Mouse (Mus musculus) brain, embryonic 18.5 days (tissue): ENCODE data around the gene Snhg11.
"Not testable (repeated sequence)": the region's sequence is repeated elsewhere in the genome, so short reads cannot be mapped to it uniquely, and the experiment has no call there.

Source experiments
- DNase-seq: peaks from one replicate; pipeline ENCODE4 v3.0.0-alpha.2; 2012; ENCODE audit warnings: low read depth, low spot score

Gene Snhg11

GRCm38 (mm10) chr2:158369474-158370172 is 5.8 kb upstream of the Snhg11 start:
- DNase-seq = no peak

- no peak for DNase-seq
Observed at GRCm38 (mm10) chr2:158370173-158370550, 5.3 kb upstream of the Snhg11 start.

GRCm38 (mm10) chr2:158373061-158373460 is 2.4 kb upstream of the Snhg11 start:
- no peak for DNase-seq

DNA sequence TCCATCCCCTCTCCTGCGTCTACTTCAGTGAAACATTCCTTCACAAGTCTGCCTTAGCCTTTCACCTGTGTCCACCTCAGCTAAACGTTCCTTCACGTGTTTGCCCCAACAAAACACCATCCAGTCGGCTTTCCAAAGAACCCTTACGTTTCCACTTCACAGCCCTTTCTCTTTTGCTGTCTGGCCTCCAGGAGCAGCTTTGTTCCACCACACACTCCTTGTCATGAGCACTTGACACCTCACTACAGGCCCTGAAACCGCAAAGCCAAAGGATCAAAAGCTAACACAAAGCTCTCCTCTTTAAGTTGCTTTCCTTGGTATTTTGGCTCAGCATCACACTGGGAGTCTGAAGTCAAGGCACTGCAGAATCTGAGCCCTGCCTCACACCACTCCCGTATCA is 1.9 kb upstream of the Snhg11 start:
- DNase-seq = no peak

GRCm38 (mm10) chr2:158376123-158376687 is 767 bp downstream of the Snhg11 start:
- DNase-seq = no peak

DNA sequence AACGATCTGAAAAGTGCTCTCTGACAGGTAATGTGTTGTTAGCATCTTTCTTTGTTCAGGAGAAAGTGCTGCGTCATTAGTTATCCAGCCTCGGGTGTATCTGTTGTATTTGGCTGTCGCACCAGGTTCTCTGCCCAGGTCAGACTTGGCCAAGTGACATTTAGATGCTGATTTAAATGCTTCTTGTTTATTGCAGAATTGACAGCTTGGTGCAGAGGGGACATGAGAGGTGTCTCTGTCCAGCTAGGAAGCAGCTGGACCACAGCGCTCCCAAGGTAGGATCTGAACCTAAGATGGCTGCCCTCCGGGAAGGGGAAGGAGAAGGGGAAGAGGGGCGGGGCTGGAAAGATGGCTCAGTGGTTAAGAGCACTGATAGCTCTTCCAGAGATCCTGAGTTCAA is 1.4 kb downstream of the Snhg11 start:
- no peak for DNase-seq

DNA sequence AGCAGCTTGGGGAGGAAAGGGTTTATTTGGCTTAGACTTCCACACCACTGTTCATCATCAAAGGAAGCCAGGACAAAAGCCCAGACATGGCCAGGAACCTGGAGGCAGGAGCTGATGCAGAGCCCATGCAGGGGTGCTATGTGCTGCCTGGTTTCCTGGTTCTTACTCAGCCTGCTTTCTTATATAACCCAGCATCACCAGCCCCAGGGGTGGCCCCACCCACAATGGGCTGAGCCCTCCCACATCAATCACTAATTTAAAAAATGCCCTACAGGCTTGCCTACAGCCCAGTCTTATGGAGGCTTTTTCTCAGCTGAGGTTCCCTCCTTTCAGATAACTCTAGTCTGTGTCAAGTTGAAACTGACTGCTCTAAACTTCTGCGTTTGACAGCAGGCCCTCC is 2.4 kb downstream of the Snhg11 start:
- no peak for DNase-seq

DNA sequence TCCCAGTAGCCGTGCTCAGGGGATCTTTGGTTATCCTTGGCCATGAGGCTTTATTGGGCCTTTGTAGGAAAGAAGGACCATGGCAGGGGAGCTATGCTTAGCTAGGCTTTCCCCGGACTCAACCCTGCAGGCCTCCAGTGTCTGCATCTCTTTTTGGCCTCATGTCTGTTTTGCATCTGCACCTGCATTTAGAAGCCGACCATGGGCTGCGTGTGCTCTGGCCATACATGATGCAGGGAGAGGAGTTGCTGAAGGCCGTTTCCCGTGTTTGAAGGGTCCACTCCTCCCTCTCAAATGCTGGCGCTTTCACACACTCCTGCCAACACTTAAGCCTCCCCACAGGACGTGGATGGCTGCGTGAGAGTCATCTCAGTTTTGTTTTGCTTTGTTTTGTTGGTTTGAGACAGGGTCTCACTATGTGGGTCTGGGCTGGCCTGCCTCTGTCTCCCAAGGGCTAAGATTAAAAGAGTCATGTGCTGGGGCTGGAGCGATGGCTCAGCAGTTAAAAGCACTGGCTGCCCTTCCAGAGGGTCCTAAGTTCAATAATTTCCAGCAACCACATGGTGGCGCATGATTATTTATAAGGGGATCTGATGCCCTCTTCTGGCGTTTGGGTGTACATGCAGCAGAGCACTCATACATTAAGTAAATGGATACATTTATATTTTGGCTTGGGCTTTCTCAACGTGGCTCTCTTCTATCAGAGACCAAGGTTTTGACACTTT is 4.1 kb downstream of the Snhg11 start:
- peak; percentile 66 for DNase-seq

GRCm38 (mm10) chr2:158386072-158386471 is 10.6 kb downstream of the Snhg11 start:
- no peak for DNase-seq

DNA sequence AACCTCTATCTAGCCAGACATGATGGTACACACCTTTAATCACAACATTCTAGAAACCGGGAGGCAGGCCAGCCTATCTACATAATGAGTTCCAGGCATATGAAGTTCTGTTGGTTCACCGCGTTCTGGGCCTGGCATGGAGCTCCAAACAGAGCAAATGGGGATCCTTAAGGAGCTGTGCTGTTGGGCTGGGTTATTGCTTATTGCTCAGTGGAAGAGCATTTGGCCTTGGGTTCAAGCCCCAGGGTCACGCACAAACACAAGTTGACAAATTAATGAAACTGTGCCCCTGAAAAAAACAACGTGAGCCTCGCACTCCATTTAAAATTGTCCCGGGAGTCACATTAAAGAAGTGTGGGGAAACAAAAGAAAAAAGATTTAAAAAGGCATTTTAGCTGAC is 14.0 kb downstream of the Snhg11 start:
- DNase-seq = no peak

GRCm38 (mm10) chr2:158396369-158396768 is 20.9 kb downstream of the Snhg11 start:
- DNase-seq = no peak

GRCm38 (mm10) chr2:158397140-158397539 is 21.7 kb downstream of the Snhg11 start:
- DNase-seq = not testable (repeated sequence)

DNA sequence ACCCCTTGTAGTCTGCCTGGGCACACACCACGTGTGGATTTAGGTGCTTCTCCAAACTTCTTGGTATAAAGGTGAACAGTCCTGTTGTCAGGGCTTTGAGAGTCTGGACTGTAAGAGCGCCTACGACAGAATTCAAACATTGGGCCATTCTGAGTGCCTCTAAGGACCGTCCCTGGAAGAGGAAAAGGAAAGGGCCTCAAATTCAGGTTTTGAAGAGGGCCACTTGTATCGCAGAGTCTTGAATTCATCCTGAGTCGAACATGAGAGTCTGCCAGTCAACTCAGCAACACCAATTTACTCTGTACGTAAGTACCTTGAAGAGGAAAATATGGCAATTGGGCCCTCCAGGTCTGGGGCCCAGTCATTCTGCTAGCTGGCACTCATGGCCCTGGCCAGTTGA is 27.5 kb downstream of the Snhg11 start:
- DNase-seq = no peak

GRCm38 (mm10) chr2:158408997-158409594 is 33.7 kb downstream of the Snhg11 start:
- no peak for DNase-seq

- DNase-seq = peak; percentile 96
Observed at GRCm38 (mm10) chr2:158409595-158410021, 34.2 kb downstream of the Snhg11 start, which contains the start of gene Ralgapb. Gene Ralgapb (plus strand): TSS chr2:158409848.

- DNase-seq = no peak
Observed at GRCm38 (mm10) chr2:158410022-158411014, 34.9 kb downstream of the Snhg11 start.

- DNase-seq = no peak
Observed at GRCm38 (mm10) chr2:158413240-158413639, 37.8 kb downstream of the Snhg11 start.

DNA sequence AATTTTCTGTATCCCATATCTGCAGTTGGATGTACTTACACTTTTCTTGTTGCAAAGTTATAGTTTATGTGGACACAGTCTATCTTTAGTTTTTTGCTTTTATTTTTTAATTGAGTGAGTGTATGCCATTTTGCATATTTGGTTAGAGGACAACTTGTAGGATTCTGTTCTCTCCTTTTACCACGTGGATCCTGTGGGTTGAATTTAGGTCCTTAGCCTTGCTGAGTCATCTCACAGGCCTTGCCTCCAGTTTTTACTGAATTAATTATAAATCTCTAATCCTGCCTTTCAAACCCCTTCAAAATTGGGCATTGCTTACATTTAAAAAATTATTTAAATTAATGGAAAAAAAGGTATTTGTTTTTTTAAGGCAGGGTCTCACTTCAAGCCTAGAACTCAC is 40.4 kb downstream of the Snhg11 start:
- no peak for DNase-seq

GRCm38 (mm10) chr2:158418663-158419062 is 43.2 kb downstream of the Snhg11 start:
- no peak for DNase-seq
